Mouse (Mus musculus): Measurements from ENCODE around the gene Adtrp. TPM values are rescaled to one million over a fixed set of nuclear protein-coding genes. Genes with fewer than 3 reads are reported as not detected.
A peak's percentile ranks its signal among the peaks of the same experiment; 100 is the strongest.

The Adtrp gene
- polyA plus RNA-seq, 2 experiments from 2014 or later = 1.5 TPM; not detected in 1

GRCm38 (mm10) chr13:41779603-41780180, 67.8 kb downstream of the Adtrp start:
- ATAC-seq = no peak

GRCm38 (mm10) chr13:41773812-41774376, 73.6 kb downstream of the Adtrp start:
- peak; percentile 91 for ATAC-seq

GRCm38 (mm10) chr13:41771061-41771460, 76.4 kb downstream of the Adtrp start:
- ATAC-seq = no peak

- ATAC-seq = no peak
These were observed 79.5 kb downstream of the Adtrp start for GRCm38 (mm10) chr13:41767941-41768340.

- ATAC-seq = peak; percentile 49
These were observed 85.5 kb downstream of the Adtrp start for GRCm38 (mm10) chr13:41761986-41762385.

GRCm38 (mm10) chr13:41760484-41760883, 87.0 kb downstream of the Adtrp start:
- ATAC-seq = no peak

- no peak for ATAC-seq
These were observed 88.7 kb downstream of the Adtrp start for GRCm38 (mm10) chr13:41758550-41759465.

- no peak for ATAC-seq
These were observed 94.4 kb downstream of the Adtrp start for GRCm38 (mm10) chr13:41753114-41753513.

- no peak for ATAC-seq
These were observed 97.0 kb downstream of the Adtrp start for GRCm38 (mm10) chr13:41750481-41750880.

- ATAC-seq = no peak
These were observed 98.6 kb downstream of the Adtrp start for GRCm38 (mm10) chr13:41748866-41749265.

- ATAC-seq = no peak
These were observed 99.8 kb downstream of the Adtrp start for GRCm38 (mm10) chr13:41747691-41748090.

- peak; percentile 66 for ATAC-seq
These were observed 100.4 kb downstream of the Adtrp start for GRCm38 (mm10) chr13:41746971-41747615.

- no peak for ATAC-seq
These were observed 106.9 kb downstream of the Adtrp start for GRCm38 (mm10) chr13:41740456-41741085.

- ATAC-seq = no peak
These were observed 109.7 kb downstream of the Adtrp start for GRCm38 (mm10) chr13:41737628-41738309.

GRCm38 (mm10) chr13:41729660-41730059, 117.8 kb downstream of the Adtrp start:
- no peak for ATAC-seq

GRCm38 (mm10) chr13:41727803-41728202, 119.7 kb downstream of the Adtrp start:
- no peak for ATAC-seq

GRCm38 (mm10) chr13:41719331-41719730, 128.2 kb downstream of the Adtrp start:
- ATAC-seq = no peak

- ATAC-seq = no peak
These were observed 129.4 kb downstream of the Adtrp start for GRCm38 (mm10) chr13:41718051-41718450.

Data from CD4-positive, CD25-positive, alpha-beta regulatory T cell, adult 4 months (primary cell).